Mouse (Mus musculus): ENCODE measurements around the gene Gna12. TPM values are rescaled to one million over a fixed set of nuclear protein-coding genes. Genes with fewer than 3 reads are reported as not detected.

The Gna12 gene
- polyA plus RNA-seq, 1 experiment from 2014 or later, result 77.1 TPM

GRCm38 (mm10) chr5:140859730-140860129 lies 29.5 kb upstream of the Gna12 start:
- DNase-seq (peak; percentile 18), ATAC-seq (ENCODE audit: insufficient read depth) (no peak)
- no peaks in the 10 kb centered on the region for H3K27me3 ChIP-seq (ENCODE audit: insufficient read depth, low read length)
- no peak overlapping the region for H3K4me2 ChIP-seq
- H3K4me3 ChIP-seq (ENCODE audit: low read depth, low read length), result no peak overlapping the region
- H3K9me3 ChIP-seq (ENCODE audit: low read depth, low read length), result no peaks in the 10 kb centered on the region
- H3K27ac ChIP-seq (ENCODE audit: low read depth), result no peak overlapping the region
- no peaks in the 10 kb centered on the region for H3K4me1 ChIP-seq (ENCODE audit: insufficient read depth)
- no peaks in the 10 kb centered on the region for H3K36me3 ChIP-seq (ENCODE audit: insufficient read depth)
- no peak overlapping the region for H3K9ac ChIP-seq
- 79% methylated on average over 5 of the region's 5 CpGs for WGBS
- TF ChIP-seq CTCF (IDR thresholded peaks at IDR 0.05; ENCODE audit: low read depth), result peak; percentile 23

GRCm38 (mm10) chr5:140858335-140858734 lies 28.1 kb upstream of the Gna12 start:
- H3K4me1 ChIP-seq (ENCODE audit: insufficient read depth), result no peaks in the 10 kb centered on the region
- no peaks in the 10 kb centered on the region for H3K36me3 ChIP-seq (ENCODE audit: insufficient read depth)
- ATAC-seq (ENCODE audit: insufficient read depth) (no peak), DNase-seq (peak; percentile 26)
- H3K9ac ChIP-seq, result no peak overlapping the region
- H3K4me3 ChIP-seq (ENCODE audit: low read depth, low read length), result no peak overlapping the region
- no peaks in the 10 kb centered on the region for H3K27me3 ChIP-seq (ENCODE audit: insufficient read depth, low read length)
- 87% methylated on average over 3 of the region's 3 CpGs for WGBS
- TF ChIP-seq CTCF (IDR thresholded peaks at IDR 0.05; ENCODE audit: low read depth), result peak; percentile 53
- no peak overlapping the region for H3K4me2 ChIP-seq
- no peaks in the 10 kb centered on the region for H3K9me3 ChIP-seq (ENCODE audit: low read depth, low read length)
- no peak overlapping the region for H3K27ac ChIP-seq (ENCODE audit: low read depth)

GRCm38 (mm10) chr5:140857432-140858154 lies 27.4 kb upstream of the Gna12 start:
- no peak overlapping the region for H3K27ac ChIP-seq (ENCODE audit: low read depth)
- TF ChIP-seq CTCF (IDR thresholded peaks at IDR 0.05; ENCODE audit: low read depth), result peak; percentile 49
- H3K4me2 ChIP-seq, result no peak overlapping the region
- DNase-seq, result no peak
- no peak overlapping the region for H3K4me3 ChIP-seq (ENCODE audit: low read depth, low read length)
- no peaks in the 10 kb centered on the region for H3K36me3 ChIP-seq (ENCODE audit: insufficient read depth)
- no peak overlapping the region for H3K9ac ChIP-seq
- ATAC-seq (ENCODE audit: insufficient read depth), result no peak
- H3K27me3 ChIP-seq (ENCODE audit: insufficient read depth, low read length), result no peaks in the 10 kb centered on the region
- no peaks in the 10 kb centered on the region for H3K9me3 ChIP-seq (ENCODE audit: low read depth, low read length)
- no peaks in the 10 kb centered on the region for H3K4me1 ChIP-seq (ENCODE audit: insufficient read depth)
- 51% methylated on average over 8 of the region's 8 CpGs for WGBS

DNA sequence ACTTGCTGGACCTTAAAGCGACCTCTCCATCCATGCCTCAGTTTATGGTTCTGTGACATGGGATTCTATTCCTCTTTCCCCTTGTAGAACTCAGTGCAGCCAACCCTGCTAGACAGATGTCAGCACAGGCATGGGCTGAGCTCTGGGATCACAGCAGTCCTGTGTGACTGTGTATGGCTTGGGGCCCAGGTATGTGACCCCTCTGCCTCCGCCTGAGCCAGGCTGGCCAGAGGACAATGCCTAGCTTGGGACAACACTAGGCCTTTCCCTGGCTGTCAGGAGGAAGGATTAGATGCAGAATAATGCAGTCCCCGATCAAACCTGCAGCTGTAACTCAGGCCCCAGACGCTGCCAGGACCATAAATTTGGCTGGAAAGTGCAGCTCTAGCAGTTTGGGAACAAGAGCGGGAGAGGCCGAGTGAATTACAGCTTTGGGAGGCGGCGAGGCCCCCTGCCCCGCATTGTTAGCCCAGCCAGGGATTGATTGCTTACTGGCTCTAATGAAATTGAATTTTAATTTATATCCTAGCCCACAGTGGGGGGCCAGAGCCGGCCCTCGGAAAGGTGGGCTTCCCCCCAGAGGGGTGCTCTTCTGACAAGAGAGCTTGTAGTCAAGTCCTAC lies 25.8 kb upstream of the Gna12 start:
- 65% methylated on average over 11 of the region's 11 CpGs for WGBS
- no peak overlapping the region for H3K9ac ChIP-seq
- ATAC-seq (ENCODE audit: insufficient read depth), result no peak
- no peak overlapping the region for H3K27ac ChIP-seq (ENCODE audit: low read depth)
- TF ChIP-seq CTCF (IDR thresholded peaks at IDR 0.05; ENCODE audit: low read depth), result no peak
- no peaks in the 10 kb centered on the region for H3K36me3 ChIP-seq (ENCODE audit: insufficient read depth)
- no peaks in the 10 kb centered on the region for H3K9me3 ChIP-seq (ENCODE audit: low read depth, low read length)
- no peaks in the 10 kb centered on the region for H3K27me3 ChIP-seq (ENCODE audit: insufficient read depth, low read length)
- no peak overlapping the region for H3K4me2 ChIP-seq
- no peak for DNase-seq
- H3K4me3 ChIP-seq (ENCODE audit: low read depth, low read length), result no peak overlapping the region
- H3K4me1 ChIP-seq (ENCODE audit: insufficient read depth), result no peaks in the 10 kb centered on the region

DNA sequence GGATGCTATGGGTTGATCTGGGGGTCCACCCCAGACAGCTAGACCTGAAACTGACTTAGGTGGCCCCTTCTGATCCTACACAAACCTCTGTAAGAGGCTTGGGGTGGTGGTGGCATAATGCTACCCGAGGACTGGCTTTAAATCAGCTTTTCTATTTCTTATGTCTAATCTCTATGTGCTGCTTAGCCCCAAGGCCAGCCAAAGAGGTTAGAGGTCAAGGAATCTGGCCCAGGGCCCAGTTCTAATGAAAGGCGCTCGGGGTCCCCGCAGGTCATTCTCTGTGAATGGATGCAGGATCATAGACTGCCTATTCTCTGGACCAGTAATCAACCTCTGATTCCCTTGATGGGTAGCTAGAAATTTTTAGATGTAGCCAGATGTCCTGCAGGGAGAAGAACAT lies 24.5 kb upstream of the Gna12 start:
- no peaks in the 10 kb centered on the region for H3K27me3 ChIP-seq (ENCODE audit: insufficient read depth, low read length)
- H3K36me3 ChIP-seq (ENCODE audit: insufficient read depth), result no peaks in the 10 kb centered on the region
- ATAC-seq (ENCODE audit: insufficient read depth) (no peak), DNase-seq (no peak)
- H3K4me2 ChIP-seq, result no peak overlapping the region
- no peak for TF ChIP-seq CTCF (IDR thresholded peaks at IDR 0.05; ENCODE audit: low read depth)
- H3K27ac ChIP-seq (ENCODE audit: low read depth), result no peak overlapping the region
- H3K4me3 ChIP-seq (ENCODE audit: low read depth, low read length), result no peak overlapping the region
- no peaks in the 10 kb centered on the region for H3K4me1 ChIP-seq (ENCODE audit: insufficient read depth)
- 89% methylated on average over 4 of the region's 4 CpGs for WGBS
- no peak overlapping the region for H3K9ac ChIP-seq
- no peaks in the 10 kb centered on the region for H3K9me3 ChIP-seq (ENCODE audit: low read depth, low read length)

DNA sequence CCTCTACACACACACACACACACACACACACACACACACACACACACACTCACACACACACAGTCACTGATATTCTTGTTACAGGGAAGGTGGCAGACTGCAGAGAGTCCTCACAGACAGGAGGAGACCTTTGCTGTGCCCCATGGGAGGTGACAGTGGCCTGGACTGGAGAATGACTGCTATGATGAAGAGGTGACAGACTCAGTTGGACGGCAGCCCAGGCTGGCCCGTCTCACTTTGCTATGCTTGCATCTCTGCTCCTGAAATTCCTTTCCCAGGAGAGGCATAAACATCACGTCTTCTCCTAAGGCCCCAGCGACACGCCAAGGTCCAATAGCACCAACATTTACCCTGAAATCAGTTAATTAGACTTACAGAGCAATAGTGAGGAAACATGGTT lies 23.5 kb upstream of the Gna12 start:
- Histone ChIP-seq H3K27ac (ENCODE audit: low read depth) (no peak overlapping the region), H3K4me2 (no peak overlapping the region), H3K4me1 (ENCODE audit: insufficient read depth) (no peaks in the 10 kb centered on the region), H3K36me3 (ENCODE audit: insufficient read depth) (no peaks in the 10 kb centered on the region), H3K9me3 (ENCODE audit: low read depth, low read length) (no peaks in the 10 kb centered on the region), H3K9ac (no peak overlapping the region), H3K4me3 (ENCODE audit: low read depth, low read length) (no peak overlapping the region), H3K27me3 (ENCODE audit: insufficient read depth, low read length) (no peaks in the 10 kb centered on the region)
- TF ChIP-seq CTCF (IDR thresholded peaks at IDR 0.05; ENCODE audit: low read depth), result no peak
- ATAC-seq (ENCODE audit: insufficient read depth) (peak; percentile 52; the same call in 1 of the 2 replicates), DNase-seq (peak; percentile 37)
- WGBS, result 41% methylated on average over 5 of the region's 5 CpGs

DNA sequence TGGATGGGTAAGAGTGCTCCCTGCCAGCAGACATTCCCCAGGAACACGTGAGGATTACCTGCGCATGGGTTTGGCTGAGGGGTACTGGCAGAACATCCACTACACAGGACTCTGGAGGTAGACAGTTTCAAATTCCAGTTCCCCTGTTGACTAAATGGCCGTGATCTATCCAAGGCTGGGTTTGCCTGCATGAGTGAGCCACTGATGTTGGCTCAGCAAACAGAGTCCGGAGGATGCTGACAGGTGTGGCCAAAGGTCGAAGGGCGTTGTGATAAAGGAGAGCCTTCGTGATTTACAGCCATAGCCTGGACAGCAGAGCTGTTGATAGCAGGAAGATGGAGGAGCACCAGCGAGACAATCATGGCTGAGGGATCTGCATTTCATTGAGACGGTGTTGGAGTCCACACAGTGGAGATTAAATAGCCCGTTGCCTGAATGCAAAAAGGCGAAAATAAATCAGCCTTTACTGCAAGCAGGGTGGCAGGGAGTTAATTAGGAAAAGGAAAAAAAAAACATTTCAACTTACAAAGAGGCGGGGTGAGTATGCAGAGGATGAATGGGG lies 22.3 kb upstream of the Gna12 start:
- no peak overlapping the region for H3K4me3 ChIP-seq (ENCODE audit: low read depth, low read length)
- 45% methylated on average over 12 of the region's 12 CpGs for WGBS
- no peak overlapping the region for H3K9ac ChIP-seq
- H3K27me3 ChIP-seq (ENCODE audit: insufficient read depth, low read length), result no peaks in the 10 kb centered on the region
- no peak for TF ChIP-seq CTCF (IDR thresholded peaks at IDR 0.05; ENCODE audit: low read depth)
- ATAC-seq (ENCODE audit: insufficient read depth) (no peak), DNase-seq (no peak)
- H3K4me1 ChIP-seq (ENCODE audit: insufficient read depth), result no peaks in the 10 kb centered on the region
- no peak overlapping the region for H3K4me2 ChIP-seq
- H3K27ac ChIP-seq (ENCODE audit: low read depth), result no peak overlapping the region
- H3K9me3 ChIP-seq (ENCODE audit: low read depth, low read length), result no peaks in the 10 kb centered on the region
- H3K36me3 ChIP-seq (ENCODE audit: insufficient read depth), result no peaks in the 10 kb centered on the region
